Mouse (Mus musculus): Measurements from ENCODE around the gene Dph5.
"Not testable (repeated sequence)": the region's sequence is repeated elsewhere in the genome, so short reads cannot be mapped to it uniquely, and the experiment has no call there.

Dph5 gene

DNA sequence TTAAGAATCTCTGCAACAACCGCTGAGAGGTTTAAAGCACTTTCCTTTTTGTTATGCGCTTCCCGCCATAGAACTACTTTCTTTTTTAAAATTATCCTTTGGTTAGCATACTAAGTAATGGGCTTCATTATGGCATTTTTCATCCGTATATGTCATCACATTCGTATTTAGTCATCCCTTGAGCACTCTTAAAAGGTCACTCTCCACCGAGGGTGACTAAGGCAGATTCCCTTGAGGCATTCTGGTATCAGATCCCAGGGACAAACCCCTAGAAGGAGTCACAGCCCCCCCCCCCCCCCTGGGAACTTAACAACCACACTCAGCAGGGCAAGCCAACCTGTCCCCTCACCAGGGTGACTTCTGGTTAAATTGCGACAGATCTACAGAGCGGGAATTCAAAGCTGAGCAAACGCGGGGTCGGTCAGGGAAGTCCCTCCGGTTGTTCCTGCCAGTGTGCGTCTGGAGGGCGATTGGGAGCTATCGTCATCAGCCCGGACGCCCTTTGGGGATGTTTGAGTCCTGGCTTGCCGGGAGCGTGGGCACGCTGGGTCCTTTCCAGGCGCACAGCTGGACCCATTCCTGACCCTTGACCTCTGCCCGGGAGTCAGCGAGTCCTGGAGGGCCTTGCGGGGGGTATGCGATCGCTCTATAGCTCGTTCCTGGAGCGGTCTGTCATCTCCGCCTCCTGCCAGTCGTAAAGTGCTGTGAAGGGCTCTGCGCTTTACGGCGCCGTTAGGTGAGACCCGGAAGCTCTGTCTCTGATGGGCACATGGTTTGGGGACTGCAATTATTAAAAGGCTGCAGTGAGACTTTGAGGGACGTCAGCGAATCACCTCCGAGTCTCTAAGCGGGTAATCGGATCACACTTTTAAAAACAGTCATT lies at the start of gene Dph5:
Gene Dph5, plus strand, starts transcription at position 411 of the 883 bp plus-strand sequence.
- peak; percentile 92 for DNase-seq

DNA sequence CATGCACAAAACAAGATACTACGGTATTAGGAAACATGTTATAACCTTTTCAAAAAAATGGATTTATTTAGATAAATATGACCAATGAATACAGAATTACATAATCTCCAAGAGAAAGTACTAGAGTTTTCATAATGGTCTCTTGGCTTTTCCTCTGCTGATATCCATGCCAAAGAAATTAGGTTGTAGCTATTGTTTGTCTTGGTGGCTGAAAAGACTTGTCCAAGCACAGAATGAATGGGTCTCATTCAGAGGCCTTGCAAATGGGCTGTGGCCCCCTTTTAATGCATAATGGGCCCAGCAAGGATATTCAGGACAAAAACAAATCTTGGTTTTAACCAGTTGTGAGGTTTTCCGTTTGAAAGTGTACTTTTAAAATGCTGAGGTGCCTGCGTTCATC lies 43.1 kb upstream of the Dph5 start:
- DNase-seq = no peak

DNA sequence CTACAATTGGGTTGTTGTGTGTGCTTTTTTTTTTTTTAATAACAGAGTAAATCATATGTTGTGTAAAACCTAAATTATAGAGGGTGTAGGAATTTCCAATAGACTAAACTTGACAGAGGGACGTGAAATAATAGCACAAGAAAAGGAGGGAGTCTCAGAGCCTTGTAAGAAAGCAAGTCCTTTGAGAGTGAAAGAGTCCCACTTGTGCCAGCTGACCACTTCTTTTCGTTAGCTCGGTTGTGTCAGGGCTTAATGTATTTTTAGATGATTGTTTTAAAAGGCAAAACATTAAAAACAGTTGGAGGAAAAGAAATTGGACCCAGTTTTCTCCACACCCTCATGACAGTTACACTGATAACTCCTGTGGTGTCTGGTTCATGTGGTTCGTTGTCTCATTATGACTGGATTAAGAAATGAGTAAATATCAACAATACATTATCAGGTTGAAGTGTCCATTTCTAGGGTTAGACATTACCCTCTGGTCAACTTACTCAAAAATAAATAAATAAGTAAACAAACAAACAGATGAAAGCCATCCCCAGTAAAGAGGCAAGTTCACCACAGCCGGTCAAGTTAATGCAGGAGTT lies 42.5 kb upstream of the Dph5 start:
- no peak for DNase-seq

DNA sequence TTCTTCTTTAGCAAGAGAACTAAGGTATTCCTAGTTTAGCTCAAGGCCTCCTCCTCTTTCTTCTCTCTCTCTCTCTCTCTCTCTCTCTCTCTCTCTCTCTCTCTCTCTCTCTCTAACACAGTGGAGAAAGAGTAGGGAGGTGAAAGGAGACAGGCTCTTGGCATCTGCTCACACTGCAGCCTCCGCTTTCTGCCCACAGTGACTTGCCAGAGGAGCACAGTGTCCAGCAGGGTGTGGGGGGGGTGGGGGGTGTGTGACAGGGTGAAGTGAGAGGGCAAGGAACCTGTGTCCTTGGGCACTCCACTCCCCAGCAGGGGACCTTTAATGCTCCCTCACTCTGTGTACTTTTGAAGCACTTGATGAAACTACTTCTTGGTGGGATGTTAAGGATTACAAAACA lies 41.9 kb upstream of the Dph5 start:
- no peak for DNase-seq

DNA sequence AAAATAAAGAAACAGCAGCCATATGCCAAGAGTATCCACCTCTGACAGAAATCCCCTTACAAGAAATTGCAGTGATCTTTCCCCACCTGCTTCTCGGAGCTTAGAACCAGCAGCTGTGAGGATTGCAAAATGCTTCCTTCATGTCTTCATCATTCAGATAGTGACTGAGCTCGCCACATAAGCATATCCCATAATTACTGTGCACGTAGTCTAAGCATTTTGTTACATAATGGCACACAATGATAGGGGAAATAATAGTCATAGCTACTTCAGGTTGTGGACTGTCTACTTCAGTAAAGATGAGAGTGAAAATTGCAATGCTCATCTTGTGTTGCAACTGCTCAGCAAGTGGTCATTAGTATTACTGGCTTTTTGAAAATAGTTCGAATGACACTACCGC lies 41.5 kb upstream of the Dph5 start:
- DNase-seq = no peak

DNA sequence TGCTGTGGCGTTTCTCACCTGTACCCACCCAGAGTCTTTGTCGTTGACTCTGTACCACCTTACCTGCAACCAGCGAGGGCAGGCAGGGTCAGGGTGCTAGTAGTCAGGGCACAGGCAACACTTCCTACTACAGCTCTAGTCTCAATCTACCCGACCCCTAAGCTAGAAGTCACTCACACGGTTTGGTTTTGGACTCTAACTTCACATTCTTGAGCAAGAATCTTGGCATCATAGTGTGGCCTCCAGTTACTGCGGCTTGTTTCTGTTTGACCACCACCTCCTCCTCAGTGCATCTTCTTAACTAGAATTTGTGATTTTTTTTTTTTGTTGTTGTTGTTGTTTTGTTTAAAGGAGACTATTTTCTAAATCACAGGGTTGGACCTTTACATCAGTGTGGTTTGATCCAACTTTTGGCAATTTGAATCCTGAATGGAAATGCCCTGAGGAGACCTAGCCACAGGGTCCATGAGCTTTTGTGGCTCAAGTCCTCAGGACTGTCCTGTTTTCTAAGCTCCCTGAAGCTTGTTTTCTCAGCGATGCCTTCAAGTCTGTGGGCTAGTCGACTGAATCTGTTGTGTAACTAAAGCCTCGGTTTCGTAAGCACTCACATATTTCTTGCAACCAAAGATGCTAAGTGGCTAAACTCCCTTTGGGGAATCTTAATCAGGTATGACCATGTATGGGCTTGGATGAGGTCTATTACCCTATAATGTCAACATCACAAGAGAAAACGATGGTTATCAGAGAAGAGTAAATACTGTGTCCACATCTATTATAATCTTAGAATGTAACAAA lies 38.8 kb upstream of the Dph5 start:
- no peak for DNase-seq

DNA sequence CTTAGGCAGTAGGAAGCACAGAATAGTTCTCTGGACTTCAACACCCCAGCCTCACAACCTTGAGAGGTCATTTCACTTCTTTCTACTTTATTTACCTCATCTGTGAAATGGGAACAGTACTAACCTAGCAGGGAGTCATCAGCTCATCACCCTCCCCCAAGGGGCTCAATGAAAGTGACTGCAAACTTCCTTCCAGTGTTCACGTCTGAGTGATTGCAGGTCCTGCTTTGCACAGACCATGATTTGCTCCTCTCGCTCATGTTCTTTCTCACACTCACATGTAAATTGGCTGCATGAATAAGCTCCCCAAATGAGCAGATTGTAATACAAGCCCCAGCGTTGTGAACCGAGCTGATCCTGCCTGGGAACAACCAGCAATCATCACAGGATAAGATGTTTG lies 36.7 kb upstream of the Dph5 start:
- no peak for DNase-seq

DNA sequence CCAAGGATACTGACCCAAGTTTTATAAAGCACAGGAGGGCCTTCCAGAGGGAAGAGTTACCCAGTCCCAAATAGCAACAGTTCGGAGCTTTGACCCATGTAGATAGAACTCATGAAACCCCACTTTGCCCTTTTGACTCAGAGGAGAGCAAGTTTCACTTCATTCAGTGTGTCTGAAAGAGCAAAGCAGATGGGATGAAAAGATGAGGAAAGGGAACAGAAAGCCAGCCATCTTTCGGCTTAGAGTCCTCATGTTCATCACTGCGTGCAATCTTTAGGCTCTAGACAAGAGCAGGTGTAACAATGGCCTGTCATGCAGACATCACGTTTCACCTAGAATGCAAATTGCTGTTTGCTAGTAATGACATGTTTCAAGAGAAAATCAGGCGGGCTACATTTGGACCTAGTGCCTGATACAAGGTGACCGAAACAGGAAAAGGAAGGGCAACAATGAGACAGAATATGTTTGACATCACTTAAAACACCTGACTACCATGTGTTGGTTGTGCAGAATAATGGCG lies 32.9 kb upstream of the Dph5 start:
- DNase-seq = no peak

DNA sequence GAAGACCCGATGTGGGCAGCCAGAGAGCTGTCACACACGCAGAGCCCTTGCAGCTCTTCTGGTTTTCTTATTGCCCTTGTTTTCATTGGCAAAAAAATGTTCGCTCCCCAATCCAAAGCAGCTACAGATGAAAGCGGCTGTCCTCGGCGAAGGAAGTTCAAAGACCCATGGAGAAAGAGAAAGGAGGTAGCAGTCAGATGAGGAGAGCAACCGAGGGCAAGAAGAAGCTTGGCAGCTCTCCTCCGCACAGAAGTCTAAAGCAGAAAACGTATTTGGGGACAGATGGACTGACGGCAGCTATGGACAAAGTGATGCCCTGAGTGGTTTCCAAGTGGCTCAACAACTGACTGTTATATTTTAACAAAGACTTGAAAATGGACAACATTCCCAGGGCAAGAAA lies 32.1 kb upstream of the Dph5 start:
- DNase-seq = no peak

DNA sequence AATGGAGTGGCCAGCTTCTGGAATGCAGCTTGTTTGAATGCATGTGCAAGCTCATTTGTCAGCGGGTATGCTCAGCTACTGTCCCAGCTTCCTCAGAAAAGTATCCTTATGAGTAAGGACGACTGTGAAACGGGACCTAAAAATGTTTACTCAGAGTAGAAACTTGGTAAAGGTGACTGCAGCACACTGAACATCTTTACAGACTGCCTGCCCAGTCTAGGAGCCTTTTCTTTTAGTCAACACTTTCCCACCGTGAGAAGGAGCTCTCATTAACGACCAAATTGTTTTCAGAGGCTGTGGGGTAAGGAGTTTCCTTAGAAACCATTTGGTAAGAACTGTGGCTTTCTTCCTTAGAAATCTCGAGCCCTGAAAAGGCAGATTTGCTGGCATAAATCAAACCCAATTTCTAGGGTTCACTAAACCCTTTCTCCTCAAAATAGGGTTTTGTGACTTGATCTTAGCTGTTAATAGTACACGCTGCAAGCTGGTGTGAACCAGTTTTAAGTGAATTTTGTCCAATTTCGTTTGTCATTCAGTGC lies 31.1 kb upstream of the Dph5 start:
- DNase-seq = no peak

DNA sequence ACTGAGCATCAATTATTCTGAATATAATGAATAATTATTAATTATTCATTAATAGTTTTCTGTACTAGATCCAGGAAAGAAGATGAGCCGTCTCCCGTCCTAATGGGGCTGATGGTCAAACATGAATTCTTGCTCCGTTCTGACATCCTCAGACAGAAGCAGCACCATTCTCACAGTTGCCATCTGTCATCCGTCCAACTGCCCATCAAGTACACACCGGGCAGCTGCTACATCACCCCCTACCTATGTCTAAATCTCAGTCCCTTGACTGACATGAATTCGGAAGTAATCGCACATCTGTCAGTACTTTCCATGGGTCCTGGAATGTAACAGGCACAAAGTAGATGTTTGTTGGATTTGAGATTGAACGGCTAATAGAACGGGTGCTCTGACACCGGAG lies 30.2 kb upstream of the Dph5 start:
- DNase-seq = no peak

DNA sequence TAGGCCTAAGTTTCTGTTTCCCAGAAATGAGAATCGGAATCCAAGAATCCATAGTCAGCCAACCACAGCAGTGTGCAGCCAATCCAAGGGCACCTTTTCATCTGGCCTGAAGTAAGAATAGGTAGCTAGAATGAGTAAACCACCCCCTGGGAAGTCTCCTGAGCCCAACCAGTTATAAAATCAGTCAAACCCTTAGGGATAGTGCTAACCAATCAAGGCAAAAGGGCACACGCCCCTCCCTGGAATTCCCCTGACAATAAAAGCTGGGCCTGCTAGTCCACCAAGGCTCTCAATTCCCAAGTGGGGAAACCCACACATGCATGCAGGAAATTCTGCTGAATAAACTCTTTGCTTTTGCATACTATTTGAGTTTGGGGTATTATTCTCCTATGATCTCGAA lies 28.8 kb upstream of the Dph5 start:
- no peak for DNase-seq

DNA sequence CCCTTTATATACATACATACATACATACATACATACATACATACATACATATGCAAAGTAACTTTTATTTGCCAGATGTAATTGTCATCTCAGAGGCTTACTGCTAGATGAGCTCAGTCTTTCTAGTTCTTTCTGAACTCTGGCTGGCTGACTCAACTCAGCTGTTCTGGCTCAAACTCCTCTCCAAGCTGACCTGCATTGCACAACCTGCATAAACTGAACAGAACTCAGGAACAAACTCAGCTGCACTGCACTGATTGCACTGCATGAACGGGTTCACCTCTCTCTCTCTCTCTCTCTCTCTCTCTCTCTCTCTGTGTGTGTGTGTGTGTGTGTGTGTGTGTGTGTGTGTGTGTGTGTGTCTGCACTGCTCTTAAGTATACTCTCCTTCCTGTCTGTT lies 26.9 kb upstream of the Dph5 start:
- DNase-seq = not testable (repeated sequence)

DNA sequence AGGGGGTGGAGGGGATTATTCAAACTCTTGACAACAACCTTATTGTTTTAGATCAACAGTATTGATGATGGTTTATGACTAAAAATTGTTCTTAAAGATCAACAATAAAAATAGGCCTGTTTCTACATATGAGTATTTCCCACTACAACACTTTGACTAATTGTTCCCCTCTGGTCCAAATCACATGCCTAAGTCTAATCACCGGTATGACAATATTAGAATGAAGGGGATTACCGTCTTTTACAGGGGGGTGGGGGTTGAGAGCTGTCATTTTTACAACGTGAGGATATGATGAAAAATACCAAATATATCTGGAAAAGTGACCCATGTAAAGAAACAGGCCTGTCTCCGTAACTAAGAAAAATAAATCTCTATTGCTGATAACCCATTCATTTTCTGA lies 24.1 kb upstream of the Dph5 start:
- DNase-seq = no peak

DNA sequence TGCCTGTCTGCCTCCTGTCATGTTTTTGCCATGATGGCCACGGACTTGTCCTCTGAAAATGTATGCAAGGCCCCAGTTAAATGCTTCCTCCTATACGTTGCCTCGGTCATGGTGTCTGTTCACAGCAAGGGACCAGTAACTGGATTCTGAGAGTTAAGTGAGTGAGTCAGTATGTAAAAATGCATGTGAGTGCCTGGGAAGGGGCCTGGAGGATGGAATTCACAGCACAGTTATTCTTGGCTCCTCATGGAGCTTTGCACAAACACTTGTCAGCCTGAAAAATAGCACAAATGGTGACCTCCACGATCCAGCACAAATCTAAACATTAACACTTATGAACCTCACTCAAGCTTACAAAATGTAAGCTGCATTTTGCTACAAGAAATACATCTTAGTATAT lies 20.5 kb upstream of the Dph5 start:
- no peak for DNase-seq

DNA sequence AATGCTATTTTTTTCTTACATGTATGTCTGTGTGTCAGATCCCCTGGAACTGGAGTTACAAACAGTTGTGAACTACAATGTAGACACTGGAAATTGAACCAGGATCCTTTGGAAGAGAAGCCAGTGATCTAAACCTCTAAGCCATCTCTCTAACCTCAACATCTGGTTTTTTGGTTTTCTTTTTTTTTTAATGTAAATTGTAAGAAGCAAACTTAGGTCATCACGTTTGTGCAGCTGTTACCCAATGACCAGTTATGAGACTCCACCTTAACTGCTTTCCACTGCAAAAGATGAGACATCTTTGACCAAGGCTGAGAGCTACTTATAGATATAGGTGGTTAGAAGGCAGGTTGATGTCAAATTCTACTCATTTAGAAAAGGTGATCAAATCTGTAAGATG lies 19.7 kb upstream of the Dph5 start:
- DNase-seq = no peak

DNA sequence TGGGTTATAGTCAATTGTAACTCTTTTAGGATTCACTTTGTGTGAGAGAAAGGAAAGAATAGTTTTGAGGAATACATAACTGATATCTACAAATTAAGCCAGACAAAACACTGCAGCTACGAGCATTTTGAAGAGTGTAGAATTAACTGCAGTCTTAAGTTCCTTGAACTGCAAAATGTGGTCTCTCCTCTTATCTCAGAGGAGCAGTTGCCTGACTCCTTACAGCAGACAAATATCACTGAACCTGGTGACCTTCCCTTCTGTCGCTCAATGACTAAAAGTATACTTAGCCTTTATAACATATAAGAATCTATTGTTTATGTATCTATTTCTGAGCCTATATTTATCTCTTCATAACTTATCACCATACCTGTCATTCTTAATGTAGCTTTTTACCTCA lies 18.3 kb upstream of the Dph5 start:
- no peak for DNase-seq

DNA sequence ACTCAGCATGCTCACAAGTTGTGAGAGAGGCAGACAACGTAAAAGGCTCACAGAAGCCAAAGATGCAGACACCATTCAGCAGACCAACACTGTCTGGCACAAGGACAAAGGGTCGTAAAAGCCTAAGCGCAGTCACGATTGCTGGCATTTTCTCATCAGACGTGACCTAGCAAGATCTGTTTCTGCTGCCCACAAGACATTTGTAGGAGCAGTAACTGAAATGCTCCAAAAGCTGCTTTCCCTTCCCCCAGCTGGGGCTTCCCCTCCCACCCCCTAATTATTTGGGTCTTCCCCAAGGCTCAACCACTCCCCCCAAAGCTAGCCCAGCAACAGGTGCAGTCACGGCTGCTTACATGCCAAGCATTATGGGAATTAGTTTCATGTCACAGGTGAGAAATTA lies 12.1 kb upstream of the Dph5 start:
- no peak for DNase-seq

DNA sequence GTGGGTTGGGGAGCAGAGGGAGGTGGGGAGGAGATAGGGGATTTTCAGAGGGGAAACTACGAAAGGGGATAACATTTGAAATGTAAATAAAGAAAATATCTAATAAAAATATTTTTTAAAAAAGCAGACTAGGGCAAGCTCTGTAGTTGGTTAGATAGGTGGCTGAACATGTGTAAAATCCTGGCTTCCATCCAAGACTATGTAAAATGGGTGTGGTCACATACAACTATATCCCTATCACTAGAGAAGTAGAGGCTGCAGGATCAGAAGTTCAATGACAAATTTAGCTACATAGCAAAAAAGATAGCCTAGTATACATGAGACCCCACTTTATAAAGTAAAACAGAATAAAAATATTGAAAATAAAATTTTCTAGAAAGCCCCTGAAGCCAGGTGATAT lies 10.5 kb upstream of the Dph5 start:
- no peak for DNase-seq

DNA sequence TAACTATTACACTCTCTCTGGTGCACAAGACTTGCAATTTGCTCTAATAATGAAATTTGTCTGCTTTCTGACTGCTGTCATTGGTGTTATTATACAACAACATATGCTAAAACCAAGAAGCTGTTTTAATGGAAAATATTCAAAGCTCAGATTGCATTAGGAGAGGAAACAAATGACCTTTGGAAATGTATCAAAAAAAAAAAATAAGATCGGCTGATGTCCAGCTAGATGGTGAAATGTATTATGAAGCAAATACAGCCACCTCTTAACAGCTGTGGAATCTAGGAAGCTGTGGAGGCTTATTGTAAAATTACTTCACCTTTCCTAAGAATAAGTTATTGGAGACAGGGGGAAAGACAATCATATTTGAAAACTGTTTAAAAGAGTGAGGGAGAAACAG lies 3.6 kb upstream of the Dph5 start:
- DNase-seq = no peak

DNA sequence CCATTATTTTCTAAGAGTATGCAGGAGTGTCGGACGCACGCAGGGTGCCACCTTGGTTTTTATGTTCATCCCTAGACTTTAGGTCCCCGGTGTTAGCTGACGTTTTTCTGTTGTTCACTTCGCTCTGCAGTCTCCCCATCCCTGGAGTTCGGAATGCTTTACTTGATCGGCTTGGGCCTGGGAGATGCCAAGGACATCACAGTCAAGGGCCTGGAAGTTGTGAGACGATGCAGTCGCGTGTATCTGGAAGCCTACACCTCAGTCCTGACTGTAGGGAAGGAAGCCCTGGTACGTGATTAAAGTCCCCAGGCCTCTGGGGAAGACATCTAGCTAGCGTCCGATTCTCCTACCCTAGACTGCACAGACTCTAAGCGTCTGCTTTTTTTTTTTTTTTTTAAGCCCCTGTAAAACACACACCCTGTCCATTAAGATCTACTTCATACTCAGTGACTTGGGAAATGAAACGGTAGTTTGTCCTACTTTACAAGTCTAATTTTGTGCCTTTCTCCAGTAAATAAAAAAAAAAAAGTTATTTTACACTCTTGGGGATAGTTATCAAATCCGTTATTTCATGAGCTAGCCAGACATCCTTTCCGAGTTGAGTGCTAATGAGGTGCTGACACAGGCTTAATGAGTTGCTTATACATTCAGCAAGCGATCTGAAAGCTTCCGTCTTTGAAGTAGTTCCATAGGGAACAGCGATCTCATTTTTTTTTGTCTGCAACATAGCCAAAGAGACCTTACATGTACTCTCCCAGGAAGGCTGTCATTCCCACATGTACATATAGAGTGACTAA lies 871 bp downstream of the Dph5 start:
- no peak for DNase-seq

DNA sequence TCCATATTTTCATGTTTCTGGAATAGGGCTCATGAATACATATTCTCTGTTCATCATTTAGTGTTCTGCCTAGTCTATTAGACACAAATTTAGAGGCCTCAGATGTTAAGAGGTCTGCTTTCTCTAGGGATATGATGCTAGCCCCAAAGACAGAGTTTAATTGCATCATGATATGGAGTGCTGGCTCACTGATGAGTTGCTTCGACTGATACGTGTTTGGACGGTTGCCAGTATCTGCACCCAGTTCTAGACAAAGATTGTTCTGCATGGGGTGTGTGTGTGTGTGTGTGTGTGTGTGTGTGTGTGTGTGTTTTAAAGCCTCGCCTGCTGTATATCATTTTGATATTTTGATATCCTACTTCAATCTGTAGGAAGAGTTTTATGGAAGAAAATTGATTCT lies 4.7 kb downstream of the Dph5 start:
- no peak for DNase-seq

DNA sequence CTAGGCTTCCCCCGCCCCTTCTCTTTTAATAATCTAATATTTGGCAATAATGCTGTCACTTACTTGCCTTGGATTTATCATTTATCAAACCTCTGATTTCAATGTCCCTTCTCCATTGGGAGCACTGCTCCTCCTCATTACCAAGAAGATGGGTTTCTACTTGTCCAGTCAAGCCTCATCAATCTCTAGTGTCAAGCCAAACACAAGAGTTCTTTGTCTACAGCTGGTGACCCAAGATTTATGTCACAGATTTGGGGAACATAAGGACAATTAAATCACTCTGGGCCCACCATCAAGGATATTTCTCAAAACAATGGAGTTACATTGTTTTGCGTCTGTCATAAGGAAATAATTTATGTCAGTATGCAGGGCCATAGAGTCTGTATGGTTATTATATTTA lies 5.5 kb downstream of the Dph5 start:
- no peak for DNase-seq
